Mouse (Mus musculus): ENCODE results near the gene Grin2b. TPM values are rescaled to one million over a fixed set of nuclear protein-coding genes. Genes with fewer than 3 reads are reported as not detected.

Grin2b gene
- polyA plus RNA-seq, 1 experiment, result not detected

GRCm38 (mm10) chr6:135756075-135756474 is 417.2 kb downstream of the Grin2b start:
- H3K36me3 ChIP-seq (ENCODE audit: control insufficient read depth, insufficient read depth), result no peaks in the 10 kb centered on the region
- TF ChIP-seq MYOD1 (IDR thresholded peaks at IDR 0.05; ENCODE audit: control insufficient read depth in 1 of 3, insufficient read length in 2 of 3, low read depth in 2 of 3) (no peak), SRF (IDR thresholded peaks at IDR 0.05; ENCODE audit: control insufficient read depth, insufficient read length, low read depth) (no peak), MAX (IDR thresholded peaks at IDR 0.05; ENCODE audit: low read depth) (no peak), MYOG (IDR thresholded peaks at IDR 0.05; ENCODE audit: control insufficient read depth in 1 of 3, insufficient read depth in 1 of 3, insufficient read length in 2 of 3, low read depth in 2 of 3) (no peak), REST (IDR thresholded peaks at IDR 0.05; ENCODE audit: insufficient read depth, insufficient read length) (no peak), POLR2A (IDR thresholded peaks at IDR 0.05; ENCODE audit: insufficient read length, low read depth) (no peak), CEBPB (IDR thresholded peaks at IDR 0.05; ENCODE audit: insufficient read depth, poor library complexity, severe bottlenecking) (no peak), E2F4 (IDR thresholded peaks at IDR 0.05; ENCODE audit: insufficient read depth) (no peak), TCF12 (IDR thresholded peaks at IDR 0.05; ENCODE audit: insufficient read depth, poor library complexity, severe bottlenecking) (no peak), POLR2AphosphoS2 (IDR thresholded peaks at IDR 0.05; ENCODE audit: insufficient read length, low read depth) (no peak), USF1 (IDR thresholded peaks at IDR 0.05; ENCODE audit: low read depth) (no peak), TCF3 (IDR thresholded peaks at IDR 0.05; ENCODE audit: insufficient read length, low read depth) (no peak)

GRCm38 (mm10) chr6:135748412-135749076 is 424.8 kb downstream of the Grin2b start:
- H3K4me2 ChIP-seq (ENCODE audit: low read depth), result no peak overlapping the region
- H3K36me3 ChIP-seq (ENCODE audit: control insufficient read depth, insufficient read depth), result no peaks in the 10 kb centered on the region
- TF ChIP-seq TCF3 (IDR thresholded peaks at IDR 0.05; ENCODE audit: insufficient read length, low read depth) (no peak), E2F4 (IDR thresholded peaks at IDR 0.05; ENCODE audit: insufficient read depth) (no peak), TCF12 (IDR thresholded peaks at IDR 0.05; ENCODE audit: insufficient read depth, poor library complexity, severe bottlenecking) (no peak), POLR2AphosphoS2 (IDR thresholded peaks at IDR 0.05; ENCODE audit: insufficient read length, low read depth) (no peak), MYOD1 (IDR thresholded peaks at IDR 0.05; ENCODE audit: control insufficient read depth in 1 of 3, insufficient read length in 2 of 3, low read depth in 2 of 3) (no peak), MYOG (IDR thresholded peaks at IDR 0.05; ENCODE audit: control insufficient read depth in 1 of 3, insufficient read depth in 1 of 3, insufficient read length in 2 of 3, low read depth in 2 of 3) (no peak), POLR2A (IDR thresholded peaks at IDR 0.05; ENCODE audit: insufficient read length, low read depth) (no peak), REST (IDR thresholded peaks at IDR 0.05; ENCODE audit: insufficient read depth, insufficient read length) (no peak), MAX (IDR thresholded peaks at IDR 0.05; ENCODE audit: low read depth) (no peak), CEBPB (IDR thresholded peaks at IDR 0.05; ENCODE audit: insufficient read depth, poor library complexity, severe bottlenecking) (no peak), USF1 (IDR thresholded peaks at IDR 0.05; ENCODE audit: low read depth) (no peak), SRF (IDR thresholded peaks at IDR 0.05; ENCODE audit: control insufficient read depth, insufficient read length, low read depth) (no peak)
- no peak overlapping the region for H3ac ChIP-seq (ENCODE audit: control insufficient read depth, insufficient read length)
- no peaks in the 10 kb centered on the region for H3K27me3 ChIP-seq (ENCODE audit: control insufficient read depth, insufficient read depth, insufficient read length)
- H3K4me3 ChIP-seq, result no peak overlapping the region
- no peaks in the 10 kb centered on the region for H3K79me2 ChIP-seq (ENCODE audit: control insufficient read depth, insufficient read depth)

More at GRCm38 (mm10) chr6:135756075-135756474, 417.2 kb downstream of the Grin2b start:
- Histone ChIP-seq H3ac (ENCODE audit: control insufficient read depth, insufficient read length) (no peak overlapping the region), H3K27me3 (ENCODE audit: control insufficient read depth, insufficient read depth, insufficient read length) (no peaks in the 10 kb centered on the region), H3K79me2 (ENCODE audit: control insufficient read depth, insufficient read depth) (no peaks in the 10 kb centered on the region), H3K4me3 (no peak overlapping the region), H3K4me2 (ENCODE audit: low read depth) (no peak overlapping the region)

GRCm38 (mm10) chr6:135745606-135746005 is 427.7 kb downstream of the Grin2b start:
- no peak for TF ChIP-seq TCF12 (IDR thresholded peaks at IDR 0.05; ENCODE audit: insufficient read depth, poor library complexity, severe bottlenecking)
- no peak for TF ChIP-seq MYOG (IDR thresholded peaks at IDR 0.05; ENCODE audit: control insufficient read depth in 1 of 3, insufficient read depth in 1 of 3, insufficient read length in 2 of 3, low read depth in 2 of 3)
- TF ChIP-seq CEBPB (IDR thresholded peaks at IDR 0.05; ENCODE audit: insufficient read depth, poor library complexity, severe bottlenecking), result no peak
- TF ChIP-seq TCF3 (IDR thresholded peaks at IDR 0.05; ENCODE audit: insufficient read length, low read depth), result no peak
- no peak for TF ChIP-seq REST (IDR thresholded peaks at IDR 0.05; ENCODE audit: insufficient read depth, insufficient read length)
- no peak for TF ChIP-seq POLR2A (IDR thresholded peaks at IDR 0.05; ENCODE audit: insufficient read length, low read depth)
- no peak for TF ChIP-seq MAX (IDR thresholded peaks at IDR 0.05; ENCODE audit: low read depth)
- no peak for TF ChIP-seq SRF (IDR thresholded peaks at IDR 0.05; ENCODE audit: control insufficient read depth, insufficient read length, low read depth)
- TF ChIP-seq E2F4 (IDR thresholded peaks at IDR 0.05; ENCODE audit: insufficient read depth), result no peak
- no peak for TF ChIP-seq USF1 (IDR thresholded peaks at IDR 0.05; ENCODE audit: low read depth)
- TF ChIP-seq MYOD1 (IDR thresholded peaks at IDR 0.05; ENCODE audit: control insufficient read depth in 1 of 3, insufficient read length in 2 of 3, low read depth in 2 of 3), result no peak
- no peak for TF ChIP-seq POLR2AphosphoS2 (IDR thresholded peaks at IDR 0.05; ENCODE audit: insufficient read length, low read depth)
- Histone ChIP-seq H3K36me3 (ENCODE audit: control insufficient read depth, insufficient read depth) (no peaks in the 10 kb centered on the region), H3K4me2 (ENCODE audit: low read depth) (no peak overlapping the region), H3K79me2 (ENCODE audit: control insufficient read depth, insufficient read depth) (no peaks in the 10 kb centered on the region), H3ac (ENCODE audit: control insufficient read depth, insufficient read length) (no peak overlapping the region), H3K27me3 (ENCODE audit: control insufficient read depth, insufficient read depth, insufficient read length) (no peaks in the 10 kb centered on the region), H3K4me3 (no peak overlapping the region)

- Histone ChIP-seq H3K4me2 (ENCODE audit: low read depth) (no peak overlapping the region), H3K79me2 (ENCODE audit: control insufficient read depth, insufficient read depth) (no peaks in the 10 kb centered on the region), H3ac (ENCODE audit: control insufficient read depth, insufficient read length) (no peak overlapping the region), H3K4me3 (no peak overlapping the region), H3K36me3 (ENCODE audit: control insufficient read depth, insufficient read depth) (no peaks in the 10 kb centered on the region), H3K27me3 (ENCODE audit: control insufficient read depth, insufficient read depth, insufficient read length) (no peaks in the 10 kb centered on the region)
- TF ChIP-seq POLR2A (IDR thresholded peaks at IDR 0.05; ENCODE audit: insufficient read length, low read depth) (no peak), CEBPB (IDR thresholded peaks at IDR 0.05; ENCODE audit: insufficient read depth, poor library complexity, severe bottlenecking) (no peak), TCF3 (IDR thresholded peaks at IDR 0.05; ENCODE audit: insufficient read length, low read depth) (no peak), POLR2AphosphoS2 (IDR thresholded peaks at IDR 0.05; ENCODE audit: insufficient read length, low read depth) (no peak), TCF12 (IDR thresholded peaks at IDR 0.05; ENCODE audit: insufficient read depth, poor library complexity, severe bottlenecking) (no peak), MYOD1 (IDR thresholded peaks at IDR 0.05; ENCODE audit: control insufficient read depth in 1 of 3, insufficient read length in 2 of 3, low read depth in 2 of 3) (no peak), MAX (IDR thresholded peaks at IDR 0.05; ENCODE audit: low read depth) (no peak), MYOG (IDR thresholded peaks at IDR 0.05; ENCODE audit: control insufficient read depth in 1 of 3, insufficient read depth in 1 of 3, insufficient read length in 2 of 3, low read depth in 2 of 3) (no peak), E2F4 (IDR thresholded peaks at IDR 0.05; ENCODE audit: insufficient read depth) (no peak), REST (IDR thresholded peaks at IDR 0.05; ENCODE audit: insufficient read depth, insufficient read length) (no peak), SRF (IDR thresholded peaks at IDR 0.05; ENCODE audit: control insufficient read depth, insufficient read length, low read depth) (no peak), USF1 (IDR thresholded peaks at IDR 0.05; ENCODE audit: low read depth) (no peak)
Measured at GRCm38 (mm10) chr6:135734227-135734732, 439.0 kb downstream of the Grin2b start.
